Mouse (Mus musculus) megakaryocyte, embryonic 14.5 days (primary cell): ENCODE measurements around the gene Ctss. TPM values are rescaled to one million over a fixed set of nuclear protein-coding genes. Genes with fewer than 3 reads are reported as not detected.
"Not testable (repeated sequence)": the region's sequence is repeated elsewhere in the genome, so short reads cannot be mapped to it uniquely, and the experiment has no call there.

Source experiments
- H3K27me3 ChIP-seq: replicated peaks from 2 replicates; pipeline ENCODE3; 2012; ENCODE audit warnings: inconsistent platforms
- H3K36me3 ChIP-seq: replicated peaks from 2 replicates; pipeline ENCODE3; 2012; ENCODE audit warnings: low read length, inconsistent platforms, mixed read lengths
- H3K4me1 ChIP-seq: 2 replicates; pipeline ENCODE4 v1.6.1; 2012; ENCODE audit warnings: inconsistent platforms
- H3K4me3 ChIP-seq: replicated peaks from 2 replicates; pipeline ENCODE3; 2012; ENCODE audit warnings: moderate library complexity, mild to moderate bottlenecking, inconsistent platforms
- H3K9me3 ChIP-seq: 2 replicates; pipeline ENCODE4 v1.6.1; 2012; ENCODE audit warnings: inconsistent platforms
- FLI1 ChIP-seq: IDR thresholded peaks from 2 replicates; pipeline ENCODE4 v1.6.1; 2012; ENCODE audit warnings: low read length, inconsistent platforms, mixed read lengths
- GATA1 ChIP-seq: IDR thresholded peaks from 3 replicates; pipeline ENCODE4 v1.6.1; 2012; ENCODE audit warnings: mixed read lengths, low read length, inconsistent platforms, borderline replicate concordance
- polyA plus RNA-seq: library from polyadenylated mRNA; stranded (reverse); fragments of >175 nt; gene quantifications from 2 replicates; pipeline ENCODE4 v1.2.3, GENCODE M21; 2012; ENCODE audit warnings: low replicate concordance; ENCODE audit not compliant: insufficient read depth

Ctss gene
- polyA plus RNA-seq, 1 experiment: 24.7 TPM

- H3K4me1 ChIP-seq: peaks cover 31% of the 10 kb centered on the region
- no peak for TF ChIP-seq GATA1
- TF ChIP-seq FLI1: no peak
- H3K4me3 ChIP-seq: no peak overlapping the region
- H3K27me3 ChIP-seq: peaks cover 41% of the 10 kb centered on the region
- peaks cover 1% of the 10 kb centered on the region; the same call in 1 of the 2 replicates for H3K9me3 ChIP-seq
- no peaks in the 10 kb centered on the region for H3K36me3 ChIP-seq
Measured at GRCm38 (mm10) chr3:95526111-95526510, 475 bp upstream of the Ctss start.

GRCm38 (mm10) chr3:95529814-95530213 is 3.2 kb downstream of the Ctss start:
- Histone ChIP-seq H3K4me3 (peak overlapping the region; percentile 55), H3K27me3 (peaks cover 29% of the 10 kb centered on the region), H3K36me3 (no peaks in the 10 kb centered on the region), H3K9me3 (peaks cover 3% of the 10 kb centered on the region; the same call in 1 of the 2 replicates), H3K4me1 (0 out of 2 replicates have a peak, but pooled peaks cover 3% of the 10 kb centered on the region)
- TF ChIP-seq FLI1 (no peak), GATA1 (no peak)

- Histone ChIP-seq H3K27me3 (peaks cover 24% of the 10 kb centered on the region), H3K4me3 (no peak overlapping the region), H3K9me3 (peaks cover 8% of the 10 kb centered on the region), H3K36me3 (no peaks in the 10 kb centered on the region), H3K4me1 (0 out of 2 replicates have a peak, but pooled peaks cover 3% of the 10 kb centered on the region)
- no peak for TF ChIP-seq GATA1
- no peak for TF ChIP-seq FLI1
Measured at GRCm38 (mm10) chr3:95531025-95531424, 4.4 kb downstream of the Ctss start.

GRCm38 (mm10) chr3:95533364-95533763 is 6.8 kb downstream of the Ctss start:
- Histone ChIP-seq H3K4me1 (no peaks in the 10 kb centered on the region), H3K4me3 (no peak overlapping the region), H3K36me3 (no peaks in the 10 kb centered on the region), H3K27me3 (peaks cover 14% of the 10 kb centered on the region), H3K9me3 (peaks cover 10% of the 10 kb centered on the region)
- no peak for TF ChIP-seq GATA1
- no peak for TF ChIP-seq FLI1

- peaks cover 8% of the 10 kb centered on the region for H3K27me3 ChIP-seq
- peaks cover 9% of the 10 kb centered on the region for H3K4me1 ChIP-seq
- no peaks in the 10 kb centered on the region for H3K36me3 ChIP-seq
Measured at GRCm38 (mm10) chr3:95534927-95535326, 8.3 kb downstream of the Ctss start.

GRCm38 (mm10) chr3:95538936-95539335 is 12.3 kb downstream of the Ctss start:
- Histone ChIP-seq H3K9me3 (peaks cover 7% of the 10 kb centered on the region), H3K36me3 (no peaks in the 10 kb centered on the region), H3K27me3 (peaks cover 5% of the 10 kb centered on the region)

More at GRCm38 (mm10) chr3:95534927-95535326, 8.3 kb downstream of the Ctss start:
- TF ChIP-seq GATA1 (no peak), FLI1 (no peak)
- peaks cover 10% of the 10 kb centered on the region for H3K9me3 ChIP-seq
- no peak overlapping the region for H3K4me3 ChIP-seq

GRCm38 (mm10) chr3:95539837-95540236 is 13.3 kb downstream of the Ctss start:
- peaks cover 22% of the 10 kb centered on the region for H3K4me1 ChIP-seq
- TF ChIP-seq FLI1: no peak
- no peak for TF ChIP-seq GATA1
- H3K4me3 ChIP-seq: no peak overlapping the region
- H3K9me3 ChIP-seq: peaks cover 7% of the 10 kb centered on the region
- H3K36me3 ChIP-seq: no peaks in the 10 kb centered on the region
- H3K27me3 ChIP-seq: peaks cover 13% of the 10 kb centered on the region

More at GRCm38 (mm10) chr3:95538936-95539335, 12.3 kb downstream of the Ctss start:
- H3K4me1 ChIP-seq: peaks cover 22% of the 10 kb centered on the region
- H3K4me3 ChIP-seq: no peak overlapping the region
- TF ChIP-seq GATA1: no peak
- no peak for TF ChIP-seq FLI1

GRCm38 (mm10) chr3:95541186-95541585 is 14.6 kb downstream of the Ctss start:
- Histone ChIP-seq H3K27me3 (peaks cover 21% of the 10 kb centered on the region), H3K4me1 (peaks cover 22% of the 10 kb centered on the region)
- not testable (repeated sequence) for H3K9me3 ChIP-seq, H3K4me3 ChIP-seq, H3K36me3 ChIP-seq

GRCm38 (mm10) chr3:95542171-95542570 is 15.6 kb downstream of the Ctss start:
- Histone ChIP-seq H3K4me1 (peaks cover 22% of the 10 kb centered on the region), H3K4me3 (no peak overlapping the region), H3K36me3 (no peaks in the 10 kb centered on the region), H3K27me3 (peaks cover 24% of the 10 kb centered on the region), H3K9me3 (0 out of 2 replicates have a peak, but pooled peaks cover 2% of the 10 kb centered on the region)
- no peak for TF ChIP-seq GATA1
- TF ChIP-seq FLI1: no peak

GRCm38 (mm10) chr3:95542981-95543380 is 16.4 kb downstream of the Ctss start:
- no peaks in the 10 kb centered on the region for H3K9me3 ChIP-seq
- H3K27me3 ChIP-seq: peaks cover 26% of the 10 kb centered on the region
- H3K4me3 ChIP-seq: peak overlapping the region; percentile 46
- H3K36me3 ChIP-seq: no peaks in the 10 kb centered on the region
- TF ChIP-seq GATA1 (no peak), FLI1 (no peak)
- H3K4me1 ChIP-seq: peaks cover 22% of the 10 kb centered on the region

GRCm38 (mm10) chr3:95550176-95550575 is 23.6 kb downstream of the Ctss start:
- TF ChIP-seq GATA1 (no peak), FLI1 (no peak)

More at GRCm38 (mm10) chr3:95550176-95550575, 23.6 kb downstream of the Ctss start:
- H3K4me1 ChIP-seq: peaks cover 6% of the 10 kb centered on the region
- H3K9me3 ChIP-seq: peaks cover 11% of the 10 kb centered on the region
- H3K4me3 ChIP-seq: no peak overlapping the region
- peaks cover 3% of the 10 kb centered on the region for H3K36me3 ChIP-seq
- peaks cover 12% of the 10 kb centered on the region for H3K27me3 ChIP-seq
